Mouse (Mus musculus) urinary bladder, postnatal 25 days (tissue): Measurements from ENCODE around the gene Gsto1.

Experiments used
- DNase-seq: peaks from one replicate; pipeline ENCODE4 v3.0.0; 2022; ENCODE audit warnings: low spot score

Gsto1 gene

GRCm38 (mm10) chr19:47890489-47891130 lies 35.8 kb downstream of the Gsto1 start:
- no peak for DNase-seq

- DNase-seq: no peak
These were observed 37.0 kb downstream of the Gsto1 start for GRCm38 (mm10) chr19:47891562-47892312.

GRCm38 (mm10) chr19:47893092-47893491 lies 38.3 kb downstream of the Gsto1 start:
- DNase-seq: no peak

- no peak for DNase-seq
These were observed 43.8 kb downstream of the Gsto1 start for GRCm38 (mm10) chr19:47898472-47899079.

- no peak for DNase-seq
These were observed 45.2 kb downstream of the Gsto1 start for GRCm38 (mm10) chr19:47900012-47900411.

GRCm38 (mm10) chr19:47900558-47900957 lies 45.8 kb downstream of the Gsto1 start:
- DNase-seq: no peak

- DNase-seq: no peak
These were observed 47.8 kb downstream of the Gsto1 start for GRCm38 (mm10) chr19:47902316-47903201.

GRCm38 (mm10) chr19:47903679-47904078 lies 48.9 kb downstream of the Gsto1 start:
- DNase-seq: no peak

- DNase-seq: no peak
These were observed 50.3 kb downstream of the Gsto1 start for GRCm38 (mm10) chr19:47905081-47905480.

GRCm38 (mm10) chr19:47905603-47906002 lies 50.8 kb downstream of the Gsto1 start:
- DNase-seq: no peak

- DNase-seq: no peak
These were observed 52.8 kb downstream of the Gsto1 start for GRCm38 (mm10) chr19:47907596-47907995.

GRCm38 (mm10) chr19:47908961-47909371 lies 54.2 kb downstream of the Gsto1 start:
- no peak for DNase-seq

GRCm38 (mm10) chr19:47909387-47910116 lies 54.8 kb downstream of the Gsto1 start:
- no peak for DNase-seq

- no peak for DNase-seq
These were observed 55.4 kb downstream of the Gsto1 start for GRCm38 (mm10) chr19:47910117-47910618.

- no peak for DNase-seq
These were observed 56.0 kb downstream of the Gsto1 start for GRCm38 (mm10) chr19:47910751-47911150.

- no peak for DNase-seq
These were observed 58.6 kb downstream of the Gsto1 start for GRCm38 (mm10) chr19:47913344-47913743.

GRCm38 (mm10) chr19:47914191-47914590 lies 59.4 kb downstream of the Gsto1 start:
- no peak for DNase-seq
